Mouse (Mus musculus): ENCODE measurements around the gene Dnaja4. TPM values are rescaled to one million over a fixed set of nuclear protein-coding genes. Genes with fewer than 3 reads are reported as not detected.

Gene Dnaja4
- 8.8 and 11.2 TPM in 2 replicates for polyA plus RNA-seq (2015; fragmentation: Nextera tagmentation; extraction: Ambion mirVana)

GRCm38 (mm10) chr9:54698318-54699086, at the start of gene Dnaja4:
Dnaja4 (plus strand) TSS chr9:54698873.

DNA sequence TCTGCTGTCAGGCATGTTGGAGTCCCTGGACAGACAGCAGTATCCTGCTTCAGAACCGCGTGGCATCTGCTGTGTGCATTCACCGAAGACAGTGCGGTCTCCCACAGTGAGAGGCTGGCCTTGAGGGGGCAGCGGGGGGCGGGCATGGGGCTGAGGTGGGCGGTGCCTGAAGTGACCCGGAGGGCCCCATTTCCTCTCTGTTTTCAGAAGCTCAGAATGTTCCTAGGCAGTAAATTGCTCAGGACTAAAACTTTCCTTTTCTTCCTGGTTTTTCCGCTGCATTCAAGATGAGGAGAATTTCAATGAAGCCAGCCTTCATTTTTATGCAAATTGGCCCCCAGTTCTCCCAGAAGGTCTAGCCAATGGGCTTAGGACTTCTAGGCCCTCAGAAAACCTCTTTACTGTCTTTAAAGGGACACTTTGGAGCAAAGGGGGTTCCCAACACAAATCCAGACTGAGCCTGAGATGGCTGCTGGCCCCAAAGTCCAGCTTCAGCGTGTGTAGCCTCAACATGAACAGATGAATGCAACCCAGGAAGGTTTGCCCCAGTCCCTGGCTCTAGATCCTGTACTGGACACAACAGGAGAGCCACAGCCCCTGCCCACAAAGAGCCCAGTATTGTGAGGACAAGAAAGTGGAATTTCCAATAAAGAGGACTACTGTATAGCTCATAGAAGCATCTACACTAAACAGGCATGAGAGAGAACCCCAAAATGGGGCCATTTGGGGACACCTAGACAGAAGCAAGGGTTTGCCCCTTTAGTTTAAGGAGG, 36.9 kb upstream of the Dnaja4 start, which contains the start of gene Acsbg1:
Gene Acsbg1, minus strand, starts transcription at position 266 of the 773 bp plus-strand sequence.

GRCm38 (mm10) chr9:54733921-54734638, 35.4 kb downstream of the Dnaja4 start, which contains the start of gene Wdr61:
Wdr61 (minus strand) TSS chr9:54734519.

GRCm38 (mm10) chr9:54764561-54765217, 66.0 kb downstream of the Dnaja4 start, which contains the start of gene Crabp1:
Crabp1 (plus strand) TSS chr9:54764748.

Other genes starting within 250 kb of the Dnaja4 start
- gene Dmxl2, start 197.2 kb upstream of the Dnaja4 start, polyA plus RNA-seq (2015; fragmentation: Nextera tagmentation; extraction: Ambion mirVana): 4.1 and 5.8 TPM in 2 replicates
- gene Sh2d7, start 159.9 kb upstream of the Dnaja4 start, polyA plus RNA-seq (2015; fragmentation: Nextera tagmentation; extraction: Ambion mirVana): not detected in 2 replicates
- 2.3 and 4.2 TPM in 2 replicates for gene Cib2, start 138.7 kb upstream of the Dnaja4 start, polyA plus RNA-seq (2015; fragmentation: Nextera tagmentation; extraction: Ambion mirVana)
- gene Idh3a, start 112.5 kb upstream of the Dnaja4 start, polyA plus RNA-seq (2015; fragmentation: Nextera tagmentation; extraction: Ambion mirVana): 98.7 and 98.9 TPM in 2 replicates
- gene Acsbg1, start 37.0 kb upstream of the Dnaja4 start, polyA plus RNA-seq (2015; fragmentation: Nextera tagmentation; extraction: Ambion mirVana): 0.47 and 0.53 TPM in 2 replicates
- gene Wdr61, start 35.6 kb downstream of the Dnaja4 start, polyA plus RNA-seq (2015; fragmentation: Nextera tagmentation; extraction: Ambion mirVana): 107 and 111 TPM in 2 replicates
- 25.7 and 47.7 TPM in 2 replicates for gene Crabp1, start 65.9 kb downstream of the Dnaja4 start, polyA plus RNA-seq (2015; fragmentation: Nextera tagmentation; extraction: Ambion mirVana)
- gene Ireb2, start 164.9 kb downstream of the Dnaja4 start, polyA plus RNA-seq (2015; fragmentation: Nextera tagmentation; extraction: Ambion mirVana): 11.2 and 12.9 TPM in 2 replicates
- gene Hykk, start 218.4 kb downstream of the Dnaja4 start, polyA plus RNA-seq (2015; fragmentation: Nextera tagmentation; extraction: Ambion mirVana): 0.93 and 1.1 TPM in 2 replicates